Mouse (Mus musculus) olfactory bulb, adult 2 months (tissue): Measurements from ENCODE around the gene Aldh1a3.

Experiments
- CTCF ChIP-seq: fragments of 200-500 bp; IDR thresholded peaks from 2 replicates; pipeline ENCODE4 v1.5.1; 2012; ENCODE audit warnings: low read depth, mild to moderate bottlenecking, low read length, moderate library complexity; ENCODE audit not compliant: insufficient read depth
- POLR2A ChIP-seq: fragments of 200-500 bp; IDR thresholded peaks from 2 replicates; pipeline ENCODE4 v1.6.1; 2012; ENCODE audit warnings: mild to moderate bottlenecking, low read depth, low read length, moderate library complexity; ENCODE audit not compliant: insufficient read depth

- TF ChIP-seq CTCF, result no peak
- TF ChIP-seq POLR2A, result no peak
Observed at GRCm38 (mm10) chr7:66445117-66445905, 18.0 kb upstream of the Aldh1a3 start.
